Mouse (Mus musculus): ENCODE results near the gene Smad6.

DNA sequence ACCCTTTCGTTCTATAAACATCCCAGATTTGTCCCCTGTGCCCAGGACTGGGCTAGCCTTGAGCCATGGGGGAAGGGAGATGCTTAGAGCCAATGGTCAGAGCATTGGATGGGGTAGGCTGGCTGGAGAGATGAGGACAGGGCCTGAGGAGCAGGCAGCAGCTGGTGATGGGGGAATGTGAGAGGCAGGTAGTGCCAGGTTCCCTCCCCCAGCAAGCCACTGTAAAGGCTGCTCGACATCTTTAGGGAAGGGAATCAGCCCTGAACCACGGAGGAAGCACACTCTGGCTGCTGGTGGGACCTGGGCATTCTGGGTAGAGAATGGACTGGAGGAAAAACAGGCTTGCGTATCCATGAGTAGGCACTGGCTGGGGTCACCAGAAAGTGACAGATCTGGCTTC, 72.5 kb downstream of the Smad6 start:
- no peak for TF ChIP-seq CTCF (IDR thresholded peaks at IDR 0.05; ENCODE audit: low read depth, low read length)
- no peak for TF ChIP-seq GATA1 (IDR thresholded peaks at IDR 0.05; ENCODE audit: borderline replicate concordance, low read length)

Data from G1E (cell line).